Mouse (Mus musculus) frontal cortex, postnatal 25 days (tissue): ENCODE measurements around the gene C1qc.

Source experiments
- DNase-seq, 2 experiments: peaks; one replicate each; pipeline ENCODE4 v3.0.0; 2022; ENCODE audit warnings: low spot score in 2 of 2

C1qc gene

DNA sequence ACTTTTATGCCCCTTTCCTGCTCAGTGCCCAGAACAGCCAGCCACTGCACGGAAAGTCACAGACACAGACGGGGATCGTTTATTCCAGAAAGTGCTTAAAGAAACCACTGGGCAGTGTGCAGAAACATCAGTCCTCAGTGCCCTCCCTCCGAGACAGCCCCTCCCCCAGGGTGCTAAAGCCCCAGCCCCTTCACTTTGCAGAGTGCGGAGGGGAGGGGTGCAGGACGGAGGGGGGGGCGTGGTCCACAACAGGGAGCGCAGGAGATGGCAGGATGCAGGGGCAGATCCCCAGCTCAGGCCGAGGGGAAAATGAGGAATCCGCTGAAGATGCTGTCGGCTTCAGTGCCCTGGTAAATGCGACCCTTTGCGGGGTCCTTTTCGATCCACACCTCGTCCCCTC, 3.0 kb upstream of the C1qc start:
- DNase-seq, result no peak

DNA sequence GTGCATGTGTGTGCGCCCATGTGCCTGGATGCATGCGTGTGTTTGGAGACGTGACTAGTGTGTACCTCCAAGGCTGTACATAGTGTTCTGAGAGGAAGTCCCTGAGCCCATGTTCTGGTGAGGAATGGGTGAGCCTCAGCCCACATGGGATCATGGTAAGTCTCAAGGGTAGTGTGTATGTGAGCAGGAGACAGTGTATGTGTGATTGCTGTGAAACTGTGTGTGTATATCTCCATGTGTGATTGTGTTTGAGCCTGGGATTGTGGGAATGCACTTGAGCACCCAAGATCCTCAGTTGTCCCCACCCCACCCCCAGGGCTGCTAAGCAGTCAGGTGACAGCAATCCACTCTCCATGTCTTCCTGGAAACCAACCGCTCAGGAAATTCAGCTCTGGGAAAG, 2.0 kb upstream of the C1qc start:
- no peak for DNase-seq

DNA sequence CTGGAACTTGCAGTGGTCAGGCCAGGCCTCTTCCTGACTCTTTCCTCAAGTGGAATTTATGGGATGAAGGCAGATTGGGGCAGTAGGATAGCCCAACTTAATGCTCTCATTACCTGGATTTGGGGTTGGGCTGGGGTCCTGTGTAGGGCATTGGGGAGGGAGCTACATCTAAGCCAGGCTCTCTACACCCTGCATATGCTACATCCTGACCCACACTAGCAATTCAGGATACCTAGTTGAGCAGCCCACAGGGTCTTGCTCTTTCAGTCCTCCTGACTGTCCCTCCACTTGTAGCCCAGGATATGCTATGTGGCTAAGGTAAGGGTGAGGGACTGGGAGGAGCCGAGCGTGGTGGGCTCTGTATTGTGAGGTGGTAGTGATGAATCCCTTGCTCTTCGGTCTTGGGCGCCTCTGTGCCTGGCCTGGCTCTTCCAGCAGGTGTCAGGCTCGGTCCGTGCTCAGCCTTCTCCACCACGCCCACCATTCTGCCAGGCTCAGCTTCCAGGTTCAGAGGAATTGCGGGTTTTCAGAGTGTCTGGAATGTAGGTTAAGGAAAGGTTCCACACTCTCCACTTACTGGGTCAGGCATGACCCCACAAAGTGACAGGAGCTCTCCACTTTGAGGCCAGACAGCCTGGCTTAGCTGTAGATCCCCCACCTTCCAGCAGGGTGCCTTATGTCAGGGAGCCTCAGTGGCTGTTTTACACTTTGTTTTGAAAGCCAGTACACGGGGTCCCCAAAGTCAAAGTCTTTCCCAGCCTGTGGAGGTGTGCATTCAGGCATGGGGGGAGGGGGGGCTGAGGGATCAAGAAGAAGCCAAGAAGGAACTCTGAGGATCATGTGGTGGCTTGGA, 1.1 kb upstream of the C1qc start:
- DNase-seq, result peak; percentile 40 to 53

DNA sequence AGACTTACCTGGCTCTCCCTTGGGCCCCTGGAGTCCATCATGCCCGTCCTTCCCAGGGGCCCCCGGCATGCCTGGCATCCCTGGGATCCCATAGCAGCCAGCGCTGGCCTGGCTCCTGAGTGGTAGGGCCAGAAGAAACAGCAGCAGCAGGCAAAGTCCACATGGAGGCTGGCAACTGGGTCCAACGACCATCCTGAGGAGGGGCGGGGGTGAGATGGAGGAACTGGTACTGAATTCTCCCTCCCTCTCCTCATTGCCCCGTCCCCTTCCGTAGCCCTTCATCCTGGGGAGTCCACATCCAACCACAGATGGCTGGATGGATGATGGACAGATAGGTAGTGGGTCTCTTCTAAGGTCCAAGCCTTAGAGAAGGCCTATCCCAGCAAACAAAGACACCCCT, 494 bp downstream of the C1qc start:
- no peak for DNase-seq

DNA sequence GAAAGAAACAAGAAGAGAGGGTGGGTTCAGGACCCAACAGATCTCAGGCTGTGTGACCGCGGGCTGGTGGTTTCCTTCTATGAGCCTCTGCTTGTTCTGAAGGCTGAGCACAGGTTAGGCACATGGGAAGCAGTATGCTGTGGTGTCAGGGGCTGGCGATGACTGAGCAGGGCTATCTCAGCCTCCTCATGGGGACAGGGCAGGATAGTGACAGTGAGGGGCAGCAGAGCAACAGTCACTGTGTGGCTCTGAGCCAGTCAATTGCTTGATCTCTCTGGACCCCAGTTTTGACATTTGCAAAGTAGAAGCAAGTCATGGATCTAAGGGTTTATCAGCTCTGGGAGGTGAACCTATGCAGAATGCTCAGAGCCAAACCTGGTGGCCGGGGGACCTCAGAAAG, 1.8 kb downstream of the C1qc start:
- no peak for DNase-seq

DNA sequence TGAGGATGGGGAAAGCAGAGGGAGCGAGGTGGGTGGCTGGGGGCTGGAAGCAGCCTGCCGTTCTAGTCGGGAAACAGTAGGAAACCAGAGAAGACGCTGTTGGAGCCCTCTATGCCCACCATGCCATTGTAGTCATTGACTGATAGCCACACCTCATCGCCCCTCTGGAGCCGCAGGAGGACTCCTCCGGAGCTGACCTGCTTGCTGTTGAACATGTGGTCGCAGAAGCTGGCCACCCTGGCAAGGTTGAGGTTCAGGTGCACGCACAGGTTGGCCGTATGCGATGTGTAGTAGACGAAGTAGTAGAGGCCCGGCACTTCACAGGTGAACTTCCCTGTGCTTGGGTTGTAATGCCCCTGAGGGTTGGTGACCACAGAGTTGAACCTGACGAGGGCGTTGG, 2.9 kb downstream of the C1qc start:
- DNase-seq, result no peak

DNA sequence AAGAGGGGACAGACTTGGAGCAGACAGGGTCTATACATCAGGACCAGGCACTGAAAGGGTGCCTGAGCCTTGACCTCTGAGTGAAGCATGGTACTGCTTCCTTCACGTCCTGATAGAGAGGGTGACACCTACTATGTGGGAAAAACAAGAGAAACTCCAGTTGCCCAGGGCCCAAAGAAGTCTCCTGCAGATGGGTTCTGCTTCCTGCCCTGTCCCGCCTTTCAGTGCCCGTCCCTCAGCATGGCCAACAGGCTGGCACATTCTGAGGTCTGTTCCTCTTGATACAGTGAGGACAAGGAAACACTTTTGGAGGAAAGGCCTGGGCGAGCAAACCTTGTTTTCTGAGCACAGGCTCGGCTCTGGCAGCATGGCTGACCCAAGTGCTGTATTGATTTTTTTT, 5.2 kb downstream of the C1qc start:
- DNase-seq, result no peak

DNA sequence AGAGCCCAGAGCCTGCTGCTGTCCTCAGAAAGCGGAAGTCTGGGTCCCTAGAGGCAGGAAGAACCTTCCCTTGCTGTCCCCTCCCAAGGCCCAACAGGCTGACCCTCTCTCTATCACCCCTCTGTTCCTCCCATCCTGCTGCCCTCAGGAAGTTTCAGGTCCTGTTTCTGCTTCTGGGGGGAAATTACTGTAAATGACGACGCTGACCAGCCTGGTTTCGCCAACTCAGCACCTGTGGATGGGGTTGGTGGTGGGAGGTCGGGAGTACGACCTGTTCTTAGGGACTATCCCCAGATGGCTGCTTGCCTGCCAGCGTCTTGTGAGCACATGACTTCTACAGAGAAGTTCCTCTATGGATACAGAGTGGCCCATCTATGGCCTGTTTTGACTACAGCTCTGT, 6.8 kb downstream of the C1qc start, which contains the start of gene C1qb:
C1qb (minus strand) TSS at position 87 of the 400 bp plus-strand sequence.
- no peak for DNase-seq

DNA sequence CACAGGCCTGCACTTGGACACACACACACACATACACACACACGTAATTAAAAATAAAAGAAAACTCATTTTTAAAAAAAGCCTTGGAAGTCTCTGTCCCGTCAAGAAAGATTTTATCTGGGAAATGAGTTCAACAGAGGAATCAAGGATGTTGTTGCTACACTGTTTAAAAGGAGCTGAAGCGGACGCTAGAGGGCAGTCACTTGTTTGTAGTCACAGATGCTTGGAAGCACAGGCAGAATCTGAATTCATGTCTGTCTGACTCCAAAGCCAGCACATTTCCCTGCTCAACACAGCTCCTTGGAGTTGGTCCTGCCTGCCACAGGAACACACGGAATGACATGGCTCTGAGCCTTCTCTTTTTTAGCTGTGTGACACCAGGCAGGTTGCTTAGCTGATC, 14.3 kb downstream of the C1qc start:
- no peak for DNase-seq

DNA sequence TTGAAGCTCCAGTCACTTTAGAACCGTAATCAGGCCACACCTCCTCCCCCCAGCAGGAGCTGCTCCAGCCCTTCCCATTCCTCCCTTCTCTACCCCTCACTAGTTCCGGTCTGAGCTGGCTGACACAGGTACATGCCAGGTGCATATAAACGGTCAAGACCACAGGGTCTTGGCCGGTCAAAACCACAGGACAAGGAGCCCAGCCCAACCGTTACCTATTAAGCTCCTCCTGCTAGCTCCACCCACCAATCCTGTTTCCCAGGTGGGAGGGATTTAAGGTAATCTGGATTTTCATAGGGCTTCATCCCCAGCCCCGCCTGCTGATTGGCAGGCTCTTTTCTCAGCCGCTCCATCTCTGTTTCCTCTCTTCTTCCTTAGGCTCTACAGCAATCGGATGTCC, 14.7 kb downstream of the C1qc start:
- no peak for DNase-seq

DNA sequence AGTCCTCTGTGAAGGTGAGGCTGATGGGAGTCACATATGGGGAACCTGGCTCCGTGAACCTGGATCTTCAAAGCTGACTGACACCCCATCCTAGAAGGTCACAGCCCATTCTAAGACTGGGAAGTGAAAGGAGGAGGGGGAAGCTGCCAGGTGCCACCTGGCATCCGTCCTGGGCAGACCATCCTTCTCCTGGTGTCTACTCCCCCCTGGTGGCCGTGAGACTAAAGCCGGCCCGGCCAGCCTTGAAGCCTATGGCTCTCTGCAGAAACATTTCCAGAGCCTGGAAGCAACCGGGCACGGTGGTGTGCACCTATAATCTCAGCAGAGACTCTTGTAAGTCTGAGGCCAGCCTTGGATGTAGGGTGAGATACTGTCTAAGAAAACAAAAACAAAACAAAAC, 15.9 kb downstream of the C1qc start:
- DNase-seq, result peak; percentile 29 to 40

DNA sequence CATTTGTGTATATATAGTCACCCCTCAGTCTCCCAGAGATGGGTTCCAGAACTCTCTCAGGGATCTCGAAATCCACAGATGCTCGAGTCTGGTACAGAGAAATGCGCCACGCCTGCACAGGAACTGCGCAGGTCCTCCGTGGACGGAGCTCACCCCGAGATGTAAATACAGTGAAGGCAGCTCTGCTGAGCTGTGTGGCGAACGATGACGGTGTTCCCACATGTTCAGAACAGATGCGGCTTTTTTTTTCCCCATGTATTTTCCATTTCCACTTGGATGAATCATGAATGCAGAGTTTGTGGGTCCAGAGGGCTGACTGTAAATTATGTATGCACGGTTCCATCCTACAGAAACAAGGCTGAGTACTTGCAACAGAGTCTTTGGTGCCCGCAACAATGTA, 17.9 kb downstream of the C1qc start:
- no peak for DNase-seq

DNA sequence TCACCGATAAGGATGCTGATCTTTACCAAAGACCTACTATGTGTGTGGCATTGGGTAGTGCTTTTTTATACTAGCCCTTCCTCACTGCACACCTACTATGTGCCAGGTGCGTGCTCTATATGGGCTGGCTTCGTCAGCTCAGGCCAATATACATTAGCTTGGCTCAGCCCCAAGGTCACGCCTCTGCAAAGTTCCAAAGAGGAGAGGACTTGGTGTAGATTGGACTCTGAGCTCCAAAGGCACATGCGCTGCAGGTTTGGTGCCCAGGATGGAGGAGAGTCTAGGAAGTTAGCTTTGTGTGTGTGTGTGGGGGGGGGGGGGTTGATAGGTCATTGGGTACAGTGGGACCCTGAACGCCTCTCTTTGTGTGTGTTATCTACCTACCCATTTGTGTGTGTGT, 24.5 kb downstream of the C1qc start:
- no peak for DNase-seq

DNA sequence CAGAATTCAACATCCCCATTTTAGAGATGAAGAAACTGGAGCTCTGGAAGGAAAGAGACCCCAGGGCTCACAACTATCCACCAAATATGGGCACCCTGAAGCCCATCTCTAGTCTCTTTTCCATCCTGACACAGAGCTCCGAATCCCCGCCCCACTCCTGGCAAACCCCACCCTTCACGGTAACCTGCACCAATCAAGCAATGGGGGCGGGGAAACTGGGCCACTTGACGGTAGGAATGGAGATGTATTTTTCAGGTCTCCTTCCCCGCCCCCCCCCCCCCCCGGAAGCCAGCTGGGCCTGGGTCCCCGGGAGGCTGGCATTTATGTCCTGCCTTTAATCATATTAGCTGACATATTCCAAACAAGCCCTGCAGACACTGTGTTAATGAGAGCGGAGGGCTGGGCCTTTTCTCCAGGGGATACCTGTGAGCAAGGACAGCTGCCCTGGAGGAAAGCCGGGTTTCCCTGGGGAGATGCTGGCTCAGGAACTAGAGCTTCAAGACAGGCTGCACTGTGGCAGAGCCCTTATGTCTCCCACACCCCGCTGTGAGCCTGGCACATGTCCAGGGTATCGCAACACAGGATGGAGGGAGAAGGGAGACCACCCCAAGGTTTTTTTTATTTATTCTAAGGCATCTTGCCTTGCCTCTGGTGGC, 25.0 kb downstream of the C1qc start:
- DNase-seq, result no peak

DNA sequence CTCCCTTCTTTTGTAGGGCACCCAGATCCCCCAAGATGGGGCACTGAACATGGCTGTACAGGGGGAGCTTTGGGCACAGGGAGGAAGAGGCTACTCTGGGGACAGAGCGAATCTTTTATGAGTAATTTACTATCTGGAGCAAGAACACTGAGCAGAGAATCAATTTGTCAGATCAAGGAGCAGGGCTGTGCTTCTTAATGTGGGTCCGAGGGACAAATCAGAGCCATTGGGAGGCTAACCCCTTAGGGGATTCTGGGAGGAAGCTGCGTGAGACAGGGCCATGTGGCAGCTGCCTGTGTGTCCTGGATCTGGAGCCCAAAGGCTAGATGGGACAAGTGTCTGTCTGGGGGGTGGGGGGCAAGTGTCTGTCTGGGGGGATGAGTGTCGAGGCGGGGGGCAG, 27.3 kb downstream of the C1qc start:
- DNase-seq, result no peak

DNA sequence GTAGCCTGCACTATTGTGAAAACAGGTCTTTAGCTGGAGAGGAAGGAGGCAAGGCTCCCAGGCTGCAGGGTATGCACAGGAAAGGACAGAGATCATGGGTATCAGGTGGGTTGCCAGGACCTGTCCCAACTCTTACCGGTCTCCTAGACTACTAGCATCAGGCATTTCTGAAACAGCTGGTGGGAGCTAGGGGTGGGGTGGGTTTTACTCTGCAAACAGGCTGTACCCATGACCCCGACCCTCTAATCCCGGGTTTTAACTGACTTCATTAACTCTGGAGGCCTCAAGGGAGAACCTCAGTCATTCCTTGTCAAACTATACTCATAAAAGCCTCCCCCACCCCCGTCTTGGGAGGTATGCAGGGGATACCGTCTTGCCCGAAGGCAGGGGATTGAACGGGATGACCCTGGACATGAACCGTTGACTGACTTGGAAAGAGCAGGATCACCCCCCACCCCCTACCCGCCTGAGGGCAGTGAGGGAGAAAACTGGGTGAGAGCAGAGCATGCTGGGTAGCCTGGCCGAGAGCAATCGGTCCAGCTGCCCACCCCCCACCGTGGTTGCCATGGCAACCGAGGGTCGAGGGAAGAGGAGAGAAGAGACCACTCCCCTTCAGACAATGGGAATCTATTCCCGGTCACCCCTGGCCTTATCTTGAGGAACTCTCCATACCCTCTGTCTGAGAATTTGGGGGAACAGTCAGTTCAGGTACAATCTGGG, 28.0 kb downstream of the C1qc start:
- DNase-seq, result no peak

DNA sequence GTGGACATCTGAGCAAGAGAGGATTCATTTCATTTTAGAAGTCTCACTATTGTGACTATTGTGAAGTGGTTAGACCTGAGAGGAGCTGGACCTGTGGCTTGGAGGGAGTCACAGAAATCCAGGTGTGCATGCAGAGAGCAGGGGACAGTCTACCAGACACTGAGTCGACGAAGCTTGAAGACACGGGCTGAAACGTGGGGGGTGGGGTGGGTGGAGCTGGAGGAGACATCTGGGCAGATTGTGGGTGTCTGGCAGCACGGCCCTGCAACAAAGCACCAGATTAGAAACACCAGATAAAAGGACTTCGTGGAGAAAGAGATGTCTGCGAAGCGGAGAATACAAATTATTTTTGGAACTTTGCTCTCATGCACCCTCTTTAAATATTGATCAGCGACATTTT, 29.3 kb downstream of the C1qc start:
- no peak for DNase-seq

DNA sequence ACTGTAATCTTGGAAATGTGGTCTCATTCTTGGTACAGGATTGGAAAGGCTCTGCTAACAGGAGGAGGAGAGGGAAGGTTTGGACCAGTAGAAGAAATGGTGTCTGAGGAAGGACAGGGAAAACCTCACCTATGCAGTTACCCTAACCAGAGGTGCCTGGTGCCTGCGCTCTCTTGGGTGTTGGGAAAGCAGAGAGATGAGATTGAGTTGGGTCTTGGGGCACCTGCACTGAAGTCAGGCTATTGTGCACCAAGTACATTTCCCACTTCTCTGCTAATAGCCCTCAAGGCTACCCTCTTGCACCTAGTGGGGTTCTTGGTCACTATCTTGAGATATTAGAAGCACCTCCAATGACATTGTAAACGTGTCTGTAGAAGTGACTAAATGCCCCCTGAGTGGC, 30.5 kb downstream of the C1qc start:
- DNase-seq, result no peak

DNA sequence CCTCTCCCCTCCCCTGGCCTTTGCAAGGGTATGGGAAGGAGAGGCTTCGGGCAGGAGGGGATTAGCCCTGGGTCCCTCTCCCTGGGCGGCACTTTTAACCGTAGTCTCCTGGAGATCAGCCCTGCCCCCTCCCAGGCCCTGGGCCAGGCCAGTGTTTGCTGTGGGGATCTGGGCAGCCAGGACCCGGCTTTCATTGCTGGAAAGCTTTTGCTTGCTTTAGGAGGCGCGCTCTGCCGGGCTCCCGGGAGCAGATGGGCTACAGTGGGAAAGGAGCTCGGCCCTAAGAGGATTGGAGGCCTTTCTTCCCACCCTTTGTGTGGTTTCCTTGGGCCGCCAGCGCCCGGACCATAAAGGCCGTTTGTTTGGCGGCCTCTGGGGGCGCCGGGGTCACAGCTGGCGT, 31.1 kb downstream of the C1qc start:
- no peak for DNase-seq

DNA sequence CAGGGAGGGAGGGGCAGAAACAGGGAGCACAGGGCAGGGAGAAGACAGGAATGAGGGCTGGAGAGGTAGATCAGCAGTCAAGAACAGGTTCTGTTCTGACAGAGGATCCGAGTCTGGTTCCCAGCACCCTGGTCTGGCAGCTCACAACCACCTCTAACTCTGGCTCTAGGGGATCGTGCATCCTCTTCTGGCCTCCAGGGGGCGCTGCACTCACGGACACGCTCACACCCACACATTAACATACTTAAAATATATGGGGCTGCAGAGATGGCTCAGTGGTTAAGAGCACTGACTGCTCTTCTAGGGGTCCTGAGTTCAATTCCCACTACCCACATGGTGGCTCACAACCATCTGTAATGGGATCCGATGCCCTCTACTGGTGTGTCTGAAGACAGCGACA, 32.8 kb downstream of the C1qc start:
- no peak for DNase-seq

DNA sequence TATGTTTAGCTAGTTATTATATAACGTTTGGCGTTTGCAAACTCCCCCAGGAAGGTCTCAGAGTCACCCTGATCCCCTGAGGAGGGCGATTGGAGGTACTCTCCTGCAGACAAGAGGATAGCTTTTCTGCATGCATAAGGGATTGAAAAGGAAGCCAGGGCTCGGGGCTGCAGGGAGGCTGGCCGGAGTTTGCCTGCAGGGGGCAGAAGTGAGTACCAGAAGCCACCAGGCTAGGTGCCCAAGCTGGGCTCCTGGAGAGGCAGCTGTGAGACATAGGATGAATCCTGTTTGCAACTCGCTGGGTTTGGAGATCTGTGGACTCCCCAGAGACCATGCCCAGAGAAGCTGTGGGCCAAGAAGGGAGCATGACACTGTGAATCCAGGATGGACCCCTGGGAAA, 37.8 kb downstream of the C1qc start:
- DNase-seq, result no peak

DNA sequence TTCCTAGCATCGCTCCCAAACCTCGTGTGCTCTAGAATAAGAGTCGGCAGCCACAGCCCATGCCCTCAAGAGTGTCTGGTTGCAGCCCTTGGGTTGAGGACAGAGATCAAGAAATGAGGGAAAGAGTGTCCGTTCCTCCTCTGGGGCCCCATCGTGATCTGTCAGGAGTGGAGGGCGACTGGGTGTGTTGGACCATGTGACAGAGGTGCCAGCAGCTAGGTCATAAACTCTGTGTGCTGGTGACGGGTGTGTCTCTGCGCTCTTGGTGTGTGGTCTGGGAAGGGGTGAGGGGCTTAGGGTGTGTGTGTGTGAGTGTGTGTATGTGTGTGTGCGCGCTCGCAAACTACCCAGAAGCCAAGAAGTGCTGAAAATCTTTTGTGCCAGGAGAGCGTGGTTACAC, 39.9 kb downstream of the C1qc start:
- no peak for DNase-seq

DNA sequence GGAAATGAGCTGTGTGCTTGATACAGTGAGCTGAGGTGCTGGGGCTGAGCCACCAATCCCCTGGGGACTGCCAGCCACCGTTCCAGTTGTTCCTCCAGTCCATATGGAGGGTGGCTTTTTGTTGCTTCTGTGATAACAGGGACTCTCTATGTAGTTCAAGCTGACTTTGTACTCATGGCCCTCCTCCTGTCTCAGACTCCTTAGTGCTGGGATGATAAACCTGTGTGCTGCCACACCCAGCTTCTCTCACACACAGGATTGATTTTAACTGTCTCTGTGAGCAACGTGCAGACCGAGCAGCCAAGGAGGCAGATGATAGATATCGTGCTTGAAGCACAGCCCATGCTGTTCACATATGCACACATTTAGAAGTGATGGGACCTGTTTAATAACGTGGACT, 40.7 kb downstream of the C1qc start:
- DNase-seq, result no peak
